ENCODE assay signal across 8 mouse cellular contexts in the genomic region with DNA sequence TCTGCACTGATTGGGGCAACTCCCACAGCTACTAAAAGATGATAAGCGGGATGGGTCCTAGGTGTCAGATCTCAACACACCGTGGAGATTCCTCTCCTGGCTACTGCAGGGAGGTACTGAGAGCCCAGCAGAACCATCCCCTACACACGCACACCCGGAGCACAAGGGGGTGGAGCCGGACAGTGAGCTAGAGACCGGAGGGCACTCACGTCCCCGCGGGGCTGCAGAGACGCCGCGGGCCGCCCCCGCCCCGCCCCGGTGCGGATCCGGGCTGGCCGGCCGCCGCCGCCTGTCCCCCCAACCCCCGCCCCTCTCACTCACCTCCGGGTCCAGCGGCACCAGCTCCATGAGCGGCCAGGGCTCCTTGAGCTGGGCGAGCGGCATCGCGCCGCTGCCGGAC. TPM values are rescaled to one million over a fixed set of nuclear protein-coding genes. Genes with fewer than 3 reads are reported as not detected.
DNase-seq lines count a peak whose midpoint lies in the region; ATAC-seq and TF ChIP-seq lines count a peak whose summit lies in the region.

No protein-coding gene starts in this region.

- no peaks in the 10 kb centered on the region for H3K27me3 ChIP-seq in embryonic facial prominence, embryonic 15.5 days
- H3K27me3 ChIP-seq in stomach, embryonic 15.5 days (replicated peaks), result no peaks in the 10 kb centered on the region

- peaks cover 28% of the 10 kb centered on the region for H3K4me1 ChIP-seq in embryonic facial prominence, embryonic 15.5 days
- H3K4me1 ChIP-seq in lung, adult 2 months (ENCODE audit: control insufficient read depth, insufficient read depth, low read length), result peaks cover 11% of the 10 kb centered on the region; the same call in 1 of the 2 replicates
- peaks cover 25% of the 10 kb centered on the region for H3K4me1 ChIP-seq in stomach, embryonic 15.5 days

- peak; percentile 39 for ATAC-seq in embryonic facial prominence, embryonic 15.5 days (ENCODE audit: insufficient number of reproducible peaks, low FRiP score, low TSS enrichment, low read depth)
- ATAC-seq in stomach, embryonic 15.5 days (ENCODE audit: insufficient read depth, low FRiP score, low read depth), result peak; percentile 32

- peak overlapping the region; percentile 91 for H3K27ac ChIP-seq in embryonic facial prominence, embryonic 15.5 days (replicated peaks)
- peak overlapping the region; percentile 92 for H3K27ac ChIP-seq in stomach, embryonic 15.5 days

- 0% methylated on average over 27 of the region's 32 CpGs for WGBS in embryonic facial prominence, embryonic 15.5 days
- 1% methylated on average over 31 of the region's 32 CpGs for WGBS in lung, adult 2 months
- under 1% methylated on average over 28 of the region's 32 CpGs for WGBS in stomach, embryonic 15.5 days

- peak overlapping the region; percentile 83 for H3K9ac ChIP-seq in embryonic facial prominence, embryonic 15.5 days
- peak overlapping the region; percentile 90 for H3K9ac ChIP-seq in stomach, embryonic 15.5 days

- H3K4me3 ChIP-seq in embryonic facial prominence, embryonic 15.5 days (replicated peaks), result peak overlapping the region; percentile 71
- H3K4me3 ChIP-seq in lung, adult 2 months (replicated peaks; ENCODE audit: extremely low read depth, low read depth, low read length), result peak overlapping the region; percentile 73
- H3K4me3 ChIP-seq in stomach, embryonic 15.5 days (replicated peaks), result peak overlapping the region; percentile 92

- peak; percentile 20 for DNase-seq in gastrocnemius, postnatal 14 days
- DNase-seq in gastrocnemius, adult 18-20 months (ENCODE audit: low spot score), result no peak
- DNase-seq in ZHBTc4 (ENCODE audit: low read depth, low spot score), result peak; percentile 65
- DNase-seq in induced T-regulatory cell, adult 2 months (ENCODE audit: low read depth), result peak; percentile 70
- peak; percentile 49 for DNase-seq in lung, adult 2 months
- no peak for DNase-seq in layer of hippocampus, adult 8-10 months (ENCODE audit: low spot score in 2 of 2)

- peak; percentile 43; the same call in 1 of the 2 replicates for TF ChIP-seq POLR2A in lung, adult 2 months (IDR thresholded peaks at IDR 0.05; ENCODE audit: borderline replicate concordance, extremely low read depth, low read depth, low read length)

- peak overlapping the region; percentile 94 for H3K4me2 ChIP-seq in embryonic facial prominence, embryonic 15.5 days (replicated peaks)
- peak overlapping the region; percentile 92 for H3K4me2 ChIP-seq in stomach, embryonic 15.5 days

- H3K36me3 ChIP-seq in embryonic facial prominence, embryonic 15.5 days, result no peaks in the 10 kb centered on the region
- H3K36me3 ChIP-seq in stomach, embryonic 15.5 days, result no peaks in the 10 kb centered on the region

- H3K9me3 ChIP-seq in embryonic facial prominence, embryonic 15.5 days (replicated peaks), result no peaks in the 10 kb centered on the region
- no peaks in the 10 kb centered on the region for H3K9me3 ChIP-seq in stomach, embryonic 15.5 days

- no peak for TF ChIP-seq CTCF in lung, adult 2 months (IDR thresholded peaks at IDR 0.05; ENCODE audit: insufficient read depth, low read length)

- intact Hi-C loops in gastrocnemius, postnatal 14 days (cut with DNase I; ENCODE audit: low total_unique reads), result no loop called here

RNA-seq across cellular contexts. Expression of a gene that starts 0.3 kb away (rescaled TPM):
- total RNA-seq in gastrocnemius, postnatal 14 days (2021), result 1 to 10 TPM; 5.0 to 5.4 TPM
- 1 to 10 TPM; 4.8 to 5.0 TPM for total RNA-seq in gastrocnemius, adult 18-20 months (2021)
- polyA plus RNA-seq in embryonic facial prominence, embryonic 15.5 days (2015; fragmentation: Nextera tagmentation; extraction: Ambion mirVana), result 37.3 and 38.5 TPM in 2 replicates
- polyA plus RNA-seq in lung, adult 2 months (2012; rRNA removed), result 57.2 and 65.6 TPM in 2 replicates
- 73.4 and 76.4 TPM in 2 replicates for polyA plus RNA-seq in stomach, embryonic 15.5 days (2015; fragmentation: Nextera tagmentation; extraction: Ambion mirVana)
- total RNA-seq in layer of hippocampus, adult 8-10 months (2022), result 10 to 100 TPM; 12.6 to 27.6 (median 19.4) TPM

Comparison
In these comparisons a context has a peak if more than half of its experiments do, and no peak if none do; other contexts are left out.
1. DNase-seq: peak in gastrocnemius, postnatal 14 days (single experiment), ZHBTc4 (single experiment), induced T-regulatory cell, adult 2 months (single experiment) and lung, adult 2 months (single experiment); none in gastrocnemius, adult 18-20 months (single experiment) and layer of hippocampus, adult 8-10 months (0 of 2).
2. Peak in every context shown above with its lines, with median percentiles within 50 percentile points of each other: H3K4me3 ChIP-seq.